Mouse (Mus musculus) layer of hippocampus, adult 9-11 months (tissue): ENCODE measurements around the gene Zc3h7a.
"Not testable (repeated sequence)": the region's sequence is repeated elsewhere in the genome, so short reads cannot be mapped to it uniquely, and the experiment has no call there.

Experiments used
- DNase-seq: peaks from one replicate; pipeline ENCODE4 v3.0.0; 2022

Zc3h7a gene

GRCm38 (mm10) chr16:11176208-11176883 lies at the start of gene Zc3h7a:
Gene Zc3h7a (minus strand): TSS chr16:11176393.
- peak; percentile 92 for DNase-seq

DNA sequence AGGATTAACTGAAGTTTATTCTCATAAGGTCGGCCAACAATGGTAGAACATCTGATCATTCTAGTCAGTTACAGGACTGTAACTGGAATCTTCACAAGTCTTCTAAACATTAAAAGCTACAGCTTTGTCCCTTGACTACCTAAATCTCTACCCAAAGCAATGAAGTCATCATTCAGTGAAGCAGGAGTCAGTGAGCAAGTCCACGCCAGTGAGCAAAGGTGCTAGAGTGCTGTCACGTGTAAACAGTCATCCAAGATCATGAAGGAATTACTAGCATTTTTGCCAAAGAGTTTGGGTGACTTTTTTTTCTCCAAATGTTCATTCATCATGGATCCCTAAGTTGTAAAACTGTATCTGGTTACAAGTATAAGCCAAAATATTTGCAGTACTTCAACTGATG lies 41.6 kb upstream of the Zc3h7a start:
- DNase-seq: no peak

GRCm38 (mm10) chr16:11203600-11204390 lies 27.6 kb upstream of the Zc3h7a start:
- no peak for DNase-seq

DNA sequence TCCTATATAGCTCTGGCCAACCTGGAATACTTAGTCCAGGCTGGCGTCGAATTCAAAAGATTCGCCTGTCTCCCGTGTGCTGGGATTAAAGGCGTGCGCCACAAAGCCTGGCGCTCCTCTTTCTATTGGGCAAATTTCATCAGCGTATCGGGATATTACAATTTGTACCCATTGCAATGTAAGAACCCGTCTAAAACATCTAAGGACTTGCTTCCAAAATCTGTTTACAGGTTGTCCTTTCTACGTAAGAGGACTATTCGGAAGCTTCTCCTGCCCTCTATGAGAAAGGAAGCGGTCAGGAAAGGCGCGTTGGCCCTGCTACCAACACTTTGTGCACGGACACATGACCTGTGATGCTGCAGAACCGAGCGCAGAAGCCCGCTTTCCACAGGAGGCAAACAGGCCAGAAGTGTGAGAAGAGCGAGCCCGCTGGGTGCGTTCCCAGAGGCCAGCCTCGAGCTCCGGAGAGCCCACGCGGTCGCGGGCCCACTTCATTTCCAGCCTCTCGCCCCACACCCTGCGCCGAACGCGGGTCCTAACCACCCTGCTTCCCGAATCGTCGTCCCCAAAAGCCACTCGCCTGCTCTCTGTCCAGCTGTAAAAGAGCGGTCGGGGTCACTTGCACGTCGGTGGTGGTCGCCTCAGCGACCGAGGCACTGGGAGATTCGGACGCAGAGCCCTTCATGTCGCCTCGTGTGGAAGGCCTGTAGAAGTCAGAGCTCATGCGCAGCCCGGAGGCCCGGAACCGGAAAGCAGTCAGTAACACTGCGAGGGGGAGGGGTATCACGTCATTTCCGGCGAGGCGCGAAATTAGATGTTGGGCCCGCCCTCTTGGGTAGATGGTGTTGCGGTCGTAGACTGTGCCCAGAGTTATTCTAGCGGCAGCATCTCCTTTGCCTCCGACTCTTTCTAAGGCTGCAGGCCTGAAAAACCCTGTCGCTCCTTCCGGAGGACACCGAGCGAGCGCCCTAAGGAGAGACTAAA lies 26.7 kb upstream of the Zc3h7a start, which contains the start of gene Rsl1d1:
Gene Rsl1d1 (minus strand): TSS at position 761 of the 984 bp plus-strand sequence.
- peak; percentile 93 for DNase-seq

DNA sequence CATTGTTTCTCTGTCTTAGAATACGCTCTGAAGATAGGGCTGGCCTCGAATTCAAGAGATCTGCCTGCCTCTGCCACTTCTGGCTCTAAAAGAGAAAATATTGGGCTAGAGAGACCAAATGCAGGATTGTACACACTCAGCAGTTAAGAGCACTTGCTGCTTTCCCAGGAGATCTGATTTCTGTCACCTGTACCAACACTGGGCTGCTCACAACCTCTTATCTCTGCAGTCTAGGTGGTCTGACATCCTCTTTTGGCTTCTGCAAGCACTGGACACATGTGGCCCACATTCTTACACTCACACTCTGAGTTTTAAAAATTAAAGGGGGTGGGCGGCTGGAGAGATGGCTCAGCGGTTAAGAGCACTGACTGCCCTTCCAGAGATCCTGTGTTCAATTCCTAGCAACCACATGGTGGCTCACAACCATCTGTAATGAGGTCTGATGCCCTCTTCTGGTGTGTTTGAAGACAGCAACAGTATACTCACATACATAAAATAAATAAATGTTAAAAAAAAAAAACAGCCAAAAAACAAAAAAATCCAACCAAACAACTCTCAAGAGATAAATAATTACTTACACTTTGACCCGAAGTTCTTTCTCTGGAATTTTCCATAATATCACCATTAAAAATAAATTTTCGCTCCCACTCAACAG lies 25.7 kb upstream of the Zc3h7a start:
- DNase-seq: no peak

- DNase-seq: no peak
These were observed 24.1 kb upstream of the Zc3h7a start for GRCm38 (mm10) chr16:11200247-11200646.

DNA sequence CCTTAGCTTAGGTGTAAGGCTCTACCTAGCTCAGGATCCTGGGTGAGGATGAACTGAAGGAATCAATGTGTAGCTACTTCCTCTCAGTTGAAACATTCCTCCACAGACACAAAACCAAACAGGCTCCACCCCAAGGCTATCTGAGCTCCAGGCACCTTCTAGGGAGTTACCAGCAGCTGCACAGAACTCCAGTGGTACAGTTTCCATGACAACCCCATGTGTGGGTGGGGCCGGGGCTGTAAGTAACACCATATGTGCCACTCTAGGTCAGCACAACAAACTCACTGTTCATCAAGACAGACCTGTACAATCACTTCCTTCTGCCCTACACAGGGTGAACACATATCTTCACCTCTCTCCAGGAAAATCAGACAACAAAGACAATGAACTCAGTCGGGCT lies 22.3 kb upstream of the Zc3h7a start:
- no peak for DNase-seq

DNA sequence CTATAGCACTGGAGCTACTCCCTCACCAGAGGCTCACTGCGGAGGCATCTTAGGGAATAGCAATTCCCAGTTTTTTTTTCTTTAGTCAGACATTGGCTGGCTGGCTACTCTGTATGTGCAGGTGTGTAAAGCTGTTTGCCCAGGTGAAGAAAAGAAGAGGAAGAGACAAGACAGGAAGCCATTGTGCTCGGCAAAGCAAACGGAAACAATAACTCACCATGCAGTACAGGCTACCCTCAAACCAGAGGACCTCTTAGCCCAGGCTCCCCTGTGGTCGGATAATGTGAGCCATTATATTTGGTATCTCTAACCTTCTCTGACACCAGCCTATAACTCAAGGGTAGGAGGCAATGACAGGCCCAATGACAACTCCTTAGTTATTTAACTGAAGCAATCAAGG lies 20.9 kb upstream of the Zc3h7a start:
- no peak for DNase-seq

GRCm38 (mm10) chr16:11193231-11193630 lies 17.0 kb upstream of the Zc3h7a start:
- DNase-seq: no peak

DNA sequence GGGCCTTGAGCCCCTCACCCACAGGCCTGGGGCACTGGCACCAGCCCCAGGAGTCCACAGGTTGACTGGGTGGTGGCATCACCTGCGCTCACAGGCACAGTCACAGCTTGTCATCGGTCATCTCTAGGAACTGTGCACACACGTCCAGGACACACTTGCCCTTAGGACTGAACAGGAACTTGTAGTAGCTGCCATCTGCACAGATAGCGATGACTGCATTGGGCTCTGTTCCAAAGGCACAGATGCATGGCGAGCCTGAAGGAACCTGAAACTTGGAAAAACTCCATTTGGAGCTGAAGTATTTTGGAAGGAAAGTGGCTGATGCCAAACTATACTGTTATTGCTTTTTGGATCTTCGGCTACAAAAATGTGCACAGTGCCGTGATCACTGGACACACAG lies 14.0 kb upstream of the Zc3h7a start:
- peak; percentile 21 for DNase-seq

GRCm38 (mm10) chr16:11177404-11177803 lies 1.2 kb upstream of the Zc3h7a start:
- DNase-seq: no peak

GRCm38 (mm10) chr16:11176884-11177244 lies 671 bp upstream of the Zc3h7a start:
- DNase-seq: no peak

- DNase-seq: peak; percentile 40
These were observed 545 bp downstream of the Zc3h7a start for GRCm38 (mm10) chr16:11175489-11176207.

DNA sequence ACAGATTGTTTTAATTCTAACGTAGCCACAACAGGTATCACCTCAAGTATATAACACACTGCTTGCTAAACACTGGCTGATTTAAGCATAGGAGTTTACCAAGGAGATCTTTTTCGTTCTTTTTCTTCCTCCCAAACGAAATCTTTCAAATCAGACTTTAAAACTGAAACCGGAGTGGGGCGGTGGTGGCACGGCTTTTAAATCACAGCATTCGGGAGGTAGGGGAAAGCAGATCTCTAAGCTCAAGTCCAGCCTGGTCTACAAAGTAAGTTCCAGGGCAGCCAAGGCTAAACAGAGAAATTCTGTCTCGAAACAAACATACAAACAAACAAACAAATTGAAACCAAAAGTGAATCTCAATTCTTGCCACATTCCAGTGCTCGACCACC lies 1.1 kb downstream of the Zc3h7a start:
- DNase-seq: no peak

DNA sequence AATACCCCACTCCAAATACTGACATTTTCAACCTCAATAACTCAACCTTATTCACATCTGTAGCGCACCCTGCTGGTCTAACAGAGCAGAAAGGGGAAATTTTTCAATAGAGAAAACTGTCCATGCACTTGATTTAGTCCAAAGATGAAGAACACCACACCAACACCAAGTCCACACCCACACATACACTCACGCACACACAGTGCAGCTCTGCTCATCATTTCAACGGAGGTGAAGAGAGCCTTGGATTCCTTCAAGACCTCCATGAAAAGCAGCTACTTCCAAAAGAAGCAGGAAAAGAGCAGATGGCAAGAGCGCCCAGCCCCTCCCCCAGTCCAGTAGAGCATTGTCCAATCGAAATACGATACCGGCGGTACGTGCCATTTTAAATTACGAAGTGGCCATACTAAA lies 1.5 kb downstream of the Zc3h7a start:
- DNase-seq: peak; percentile 56

DNA sequence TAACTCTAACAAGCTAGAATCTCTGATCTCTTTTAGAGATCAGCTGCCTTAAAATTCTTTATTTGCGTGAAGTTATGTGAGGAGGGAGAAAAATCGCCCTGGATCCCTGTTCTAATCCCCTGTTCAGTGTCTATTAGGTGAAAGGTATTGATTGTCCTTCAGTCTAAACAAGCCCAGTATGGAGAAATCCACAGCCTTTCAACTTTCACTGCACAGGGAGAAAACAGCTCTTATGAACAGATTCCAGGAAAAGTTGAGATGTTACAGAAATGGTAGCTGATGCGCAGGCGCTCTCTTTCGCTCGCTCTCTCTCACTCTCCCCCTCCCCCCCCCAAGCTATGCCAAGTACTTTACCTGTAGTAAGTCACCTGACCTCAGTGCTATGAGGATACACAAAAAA lies 4.5 kb downstream of the Zc3h7a start:
- no peak for DNase-seq

GRCm38 (mm10) chr16:11166431-11166830 lies 9.8 kb downstream of the Zc3h7a start:
- DNase-seq: peak; percentile 73

DNA sequence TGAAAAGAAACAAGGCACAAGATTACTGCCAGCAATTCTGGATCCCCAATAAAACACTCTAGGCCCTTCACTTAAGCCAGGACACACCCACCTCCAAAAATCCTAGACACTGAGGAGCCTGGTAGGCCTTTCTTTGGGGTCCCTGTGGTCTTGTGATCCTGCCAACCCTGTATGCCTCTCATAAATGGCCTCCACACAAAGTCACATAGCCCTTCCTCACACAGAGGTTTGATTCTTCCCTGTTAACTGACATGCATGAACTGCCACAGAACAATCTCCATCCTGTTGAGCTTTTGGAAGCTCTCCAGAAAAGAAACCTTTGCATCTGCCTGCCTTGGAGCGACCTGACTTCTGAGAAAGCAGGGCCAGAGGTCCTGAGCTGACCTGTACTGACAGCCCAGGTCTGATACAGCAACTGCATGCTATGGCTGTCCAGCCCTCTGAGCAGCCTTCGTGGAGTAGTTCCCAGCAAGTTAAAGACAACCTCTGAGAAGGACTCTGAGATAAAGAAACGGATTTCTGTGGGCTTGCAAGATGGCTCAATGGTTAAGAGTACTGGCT lies 11.4 kb downstream of the Zc3h7a start:
- DNase-seq: no peak

DNA sequence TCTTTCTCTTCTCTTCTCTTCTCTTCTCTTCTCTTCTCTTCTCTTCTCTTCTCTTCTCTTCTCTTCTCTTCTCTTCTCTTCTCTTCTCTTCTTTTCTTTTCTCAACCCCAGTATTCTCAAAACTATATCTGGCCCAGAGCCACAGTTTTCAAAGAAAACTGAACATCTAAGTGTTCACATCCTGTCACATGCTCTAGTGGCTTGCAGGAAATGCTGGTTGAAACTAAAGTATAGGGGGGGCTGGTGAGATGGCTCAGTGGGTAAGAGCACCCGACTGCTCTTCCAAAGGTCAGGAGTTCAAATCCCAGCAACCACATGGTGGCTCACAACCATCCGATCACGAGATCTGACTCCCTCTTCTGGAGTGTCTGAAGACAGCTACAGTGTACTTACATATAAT lies 18.5 kb downstream of the Zc3h7a start:
- DNase-seq: not testable (repeated sequence)

GRCm38 (mm10) chr16:11154500-11154899 lies 21.7 kb downstream of the Zc3h7a start:
- no peak for DNase-seq

- peak; percentile 95 for DNase-seq
These were observed 32.3 kb downstream of the Zc3h7a start for GRCm38 (mm10) chr16:11143706-11144483.
